Mouse (Mus musculus) megakaryocyte, embryonic 14.5 days (primary cell): ENCODE data around the gene Aimp2.

Source experiments
- FLI1 ChIP-seq: IDR thresholded peaks from 2 replicates; pipeline ENCODE4 v1.6.1; 2012; ENCODE audit warnings: low read length, inconsistent platforms, mixed read lengths
- GATA1 ChIP-seq: IDR thresholded peaks from 3 replicates; pipeline ENCODE4 v1.6.1; 2012; ENCODE audit warnings: mixed read lengths, low read length, inconsistent platforms, borderline replicate concordance

DNA sequence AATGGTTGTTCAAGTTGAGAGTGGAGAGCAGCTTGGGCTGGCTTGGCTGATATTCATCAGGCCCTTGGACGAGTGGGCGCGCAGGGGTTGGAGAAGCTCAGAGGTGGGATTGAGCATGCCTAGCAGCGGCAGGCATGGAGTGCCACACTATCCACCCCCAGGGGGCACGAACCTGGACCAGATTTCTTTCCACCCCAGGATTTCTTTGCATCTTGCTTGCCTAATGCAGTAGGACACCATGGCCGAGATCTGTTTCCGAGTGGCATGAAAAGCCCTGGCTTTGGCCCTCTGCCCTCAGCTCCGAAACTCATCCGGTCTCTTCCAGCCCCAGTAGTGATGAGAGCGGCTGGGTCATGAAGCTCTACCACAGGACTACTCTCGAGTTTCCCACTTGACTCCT, 23.8 kb upstream of the Aimp2 start:
- TF ChIP-seq GATA1 (no peak), FLI1 (no peak)
